Mouse (Mus musculus) midbrain, postnatal 0 days (tissue): ENCODE data around the gene Midn. TPM values are rescaled to one million over a fixed set of nuclear protein-coding genes. Genes with fewer than 3 reads are reported as not detected.

ENCODE experiments used
- ATAC-seq: fragments of 200-750 bp; cut with Nextera tagmentation; 2 replicates; pipeline ENCODE4 v1.8.0; 2017; ENCODE audit warnings: moderate number of reproducible peaks, mild to moderate bottlenecking, moderate TSS enrichment, moderate library complexity; ENCODE audit not compliant: low FRiP score
- DNase-seq: peaks from one replicate; pipeline ENCODE4 v3.0.0-alpha.2; 2015; ENCODE audit warnings: low spot score
- H3K27ac ChIP-seq: fragments of 300-500 bp; sonication (generic); 2 replicates; pipeline ENCODE4 v1.5.1; 2014; ENCODE audit warnings: low read depth, mild to moderate bottlenecking, low read length, mixed read lengths
- H3K27me3 ChIP-seq: fragments of 300-500 bp; sonication (generic); 2 replicates; pipeline ENCODE4 v1.6.1; 2014; ENCODE audit warnings: low read length, control low read depth, mixed read lengths; ENCODE audit not compliant: insufficient read depth
- H3K36me3 ChIP-seq: fragments of 300-500 bp; sonication (generic); 2 replicates; pipeline ENCODE4 v1.6.1; 2014; ENCODE audit warnings: low read length, control low read depth, mixed read lengths; ENCODE audit not compliant: insufficient read depth
- H3K4me1 ChIP-seq: fragments of 300-500 bp; sonication (generic); 2 replicates; pipeline ENCODE4 v1.6.1; 2014; ENCODE audit warnings: mild to moderate bottlenecking, control low read depth, antibody characterized with exemption, low read length, mixed read lengths; ENCODE audit not compliant: insufficient read depth
- H3K4me2 ChIP-seq: fragments of 300-500 bp; sonication (generic); 2 replicates; pipeline ENCODE4 v1.6.1; 2014; ENCODE audit warnings: low read depth, mild to moderate bottlenecking, low read length, mixed read lengths; ENCODE audit not compliant: poor library complexity, severe bottlenecking
- H3K4me3 ChIP-seq: fragments of 300-500 bp; sonication (generic); 2 replicates; pipeline ENCODE4 v1.5.1; 2014; ENCODE audit warnings: low read depth, mild to moderate bottlenecking, low read length, moderate library complexity
- H3K9ac ChIP-seq: fragments of 300-500 bp; sonication (generic); replicated peaks from 2 replicates; pipeline ENCODE4 v1.6.1; 2014; ENCODE audit warnings: mild to moderate bottlenecking, low read length, moderate library complexity, mixed read lengths; ENCODE audit not compliant: poor library complexity, severe bottlenecking
- H3K9me3 ChIP-seq: fragments of 300-500 bp; sonication (generic); 2 replicates; pipeline ENCODE4 v1.6.1; 2016; ENCODE audit warnings: low read length, control low read depth
- CTCF ChIP-seq: IDR thresholded peaks from 2 replicates; pipeline ENCODE4 v1.5.1; 2016; ENCODE audit warnings: antibody characterized with exemption, mild to moderate bottlenecking
- WGBS: fragments of 180-500 bp; shearing (Covaris S2); extraction: QIAGEN DNeasy Blood & Tissue Kit; methylation state at CpG from one replicate; pipeline ENCODE4 v1.1.7; 2014; 5-methylcytosine and 5-hydroxymethylcytosine counted together
- polyA plus RNA-seq: library from polyadenylated mRNA; unstranded; fragments of >200 nt; fragmentation: Nextera tagmentation; extraction: Ambion mirVana; gene quantifications from 2 replicates; pipeline ENCODE4 v1.2.1, GENCODE M21; 2015
- total RNA-seq: library from RNA; depleted of rRNA; stranded (reverse); fragments of >200 nt; gene quantifications from 2 replicates; pipeline ENCODE4 v1.2.3, GENCODE M21; 2014

Gene Midn
- total and polyA plus RNA-seq, 2 experiments from 2014 or later, result 17.2 to 143 TPM

DNA sequence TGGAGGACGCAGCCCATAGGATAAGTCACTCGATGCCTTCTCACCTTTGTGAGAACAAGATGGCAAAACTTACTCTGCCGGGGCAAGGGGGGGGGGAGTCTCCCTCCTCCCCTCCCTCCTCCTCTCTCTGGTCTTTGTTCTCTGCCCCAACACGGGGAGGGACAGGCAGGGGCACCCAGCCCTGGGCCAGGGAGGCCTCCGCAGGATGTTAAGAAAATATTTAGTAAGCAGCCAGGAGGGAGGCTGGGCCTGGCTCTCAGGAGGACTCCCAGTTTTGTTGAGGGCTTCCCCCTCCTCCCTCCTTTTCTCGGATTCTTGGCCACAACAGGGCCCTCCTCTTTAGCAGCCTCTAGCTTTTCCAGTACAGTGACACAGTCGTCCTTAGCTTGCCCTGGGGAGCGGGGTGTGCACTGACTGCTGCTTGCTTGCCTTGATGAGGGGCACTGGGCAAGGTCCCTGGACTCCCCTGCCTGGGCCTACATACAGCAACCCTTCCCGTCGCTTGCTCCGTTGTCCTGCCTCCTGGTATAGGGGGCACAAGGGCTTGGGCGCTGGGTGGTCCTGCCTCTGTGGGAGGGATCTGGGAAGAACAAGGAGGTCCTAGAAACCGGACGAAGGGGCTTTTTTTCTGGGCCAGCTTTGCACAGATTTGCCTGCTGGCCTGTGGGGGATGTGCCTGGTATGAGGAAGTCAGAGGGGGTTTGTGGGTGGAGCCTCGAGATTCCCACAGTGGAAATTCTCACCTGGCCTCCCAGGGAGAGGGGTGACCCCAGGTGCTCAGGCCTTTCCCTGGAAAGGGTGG lies 4.2 kb downstream of the Midn start:
- peaks cover 15% of the 10 kb centered on the region for H3K4me1 ChIP-seq
- H3K4me2 ChIP-seq, result peak overlapping the region; percentile 90
- H3K4me3 ChIP-seq, result peak overlapping the region; percentile 91
- no peaks in the 10 kb centered on the region for H3K27me3 ChIP-seq
- TF ChIP-seq CTCF, result no peak
- DNase-seq (no peak), ATAC-seq (no peak)
- WGBS, result 2% methylated on average over 14 of the region's 15 CpGs
- peak overlapping the region; percentile 98 for H3K27ac ChIP-seq
- peak overlapping the region; percentile 99 for H3K9ac ChIP-seq
- no peaks in the 10 kb centered on the region for H3K9me3 ChIP-seq
- H3K36me3 ChIP-seq, result peaks cover 48% of the 10 kb centered on the region

DNA sequence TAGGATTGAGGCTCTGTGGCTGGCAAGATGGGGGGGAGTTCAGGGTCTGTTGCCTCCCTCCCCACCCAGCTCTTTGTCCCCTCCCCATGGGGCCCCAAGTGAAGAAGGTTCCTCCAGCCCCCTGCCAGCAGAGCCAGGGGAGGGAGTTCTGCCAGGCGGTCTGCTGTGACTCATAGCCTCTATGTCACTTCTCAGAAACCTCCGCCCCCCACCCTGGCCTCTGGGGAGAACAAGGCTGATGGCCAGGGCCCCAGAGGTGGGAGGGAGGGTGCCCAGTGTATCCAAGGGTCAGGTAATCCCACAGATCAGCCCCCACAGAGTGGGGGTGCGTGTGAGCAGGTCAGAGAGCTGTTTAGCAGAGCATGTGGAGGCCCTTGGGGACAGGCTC lies 4.8 kb downstream of the Midn start:
- Histone ChIP-seq H3K36me3 (peaks cover 51% of the 10 kb centered on the region), H3K9me3 (no peaks in the 10 kb centered on the region), H3K27me3 (no peaks in the 10 kb centered on the region), H3K9ac (peak overlapping the region; percentile 54), H3K4me3 (peak overlapping the region; percentile 91), H3K4me2 (peak overlapping the region; percentile 90), H3K27ac (peak overlapping the region; percentile 98), H3K4me1 (peaks cover 15% of the 10 kb centered on the region)
- DNase-seq (no peak), ATAC-seq (no peak)
- 25% methylated on average over 3 of the region's 3 CpGs for WGBS
- TF ChIP-seq CTCF, result no peak

DNA sequence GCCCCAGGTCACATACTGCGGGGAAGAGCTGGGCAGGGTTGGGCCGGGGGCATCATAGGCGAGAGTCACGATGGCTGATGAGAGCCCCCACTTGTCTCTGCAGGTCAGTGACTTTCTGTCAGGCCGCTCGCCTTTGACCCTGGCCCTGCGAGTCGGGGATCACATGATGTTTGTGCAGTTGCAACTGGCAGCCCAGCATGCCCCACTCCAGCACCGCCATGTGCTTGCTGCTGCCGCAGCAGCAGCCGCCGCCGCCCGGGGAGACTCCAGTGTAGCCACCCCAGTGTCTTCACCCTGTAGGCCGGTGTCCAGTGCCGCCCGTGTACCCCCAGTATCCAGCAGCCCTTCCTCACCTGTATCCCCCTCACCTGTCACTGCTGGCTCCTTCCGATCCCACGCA lies 5.6 kb downstream of the Midn start:
- Histone ChIP-seq H3K4me3 (no peak overlapping the region), H3K9me3 (no peaks in the 10 kb centered on the region), H3K4me2 (peak overlapping the region; percentile 90; the same call in 1 of the 2 replicates), H3K9ac (peak overlapping the region; percentile 54; the same call in 1 of the 2 replicates), H3K36me3 (peaks cover 51% of the 10 kb centered on the region), H3K27me3 (no peaks in the 10 kb centered on the region), H3K27ac (peak overlapping the region; percentile 98; the same call in 1 of the 2 replicates), H3K4me1 (peaks cover 16% of the 10 kb centered on the region)
- DNase-seq (no peak), ATAC-seq (no peak)
- WGBS, result 75% methylated on average over 19 of the region's 19 CpGs
- TF ChIP-seq CTCF, result no peak

GRCm38 (mm10) chr10:80154384-80154783 lies 6.3 kb downstream of the Midn start:
- H3K27ac ChIP-seq, result peak overlapping the region; percentile 51; the same call in 1 of the 2 replicates
- no peaks in the 10 kb centered on the region for H3K9me3 ChIP-seq
- no peak overlapping the region for H3K4me2 ChIP-seq
- no peak overlapping the region for H3K4me3 ChIP-seq
- peaks cover 22% of the 10 kb centered on the region for H3K4me1 ChIP-seq
- peaks cover 51% of the 10 kb centered on the region for H3K36me3 ChIP-seq
- no peak for TF ChIP-seq CTCF
- no peak overlapping the region for H3K9ac ChIP-seq
- WGBS, result 82% methylated on average over 7 of the region's 7 CpGs
- no peak for ATAC-seq
- DNase-seq, result no peak
- H3K27me3 ChIP-seq, result no peaks in the 10 kb centered on the region

DNA sequence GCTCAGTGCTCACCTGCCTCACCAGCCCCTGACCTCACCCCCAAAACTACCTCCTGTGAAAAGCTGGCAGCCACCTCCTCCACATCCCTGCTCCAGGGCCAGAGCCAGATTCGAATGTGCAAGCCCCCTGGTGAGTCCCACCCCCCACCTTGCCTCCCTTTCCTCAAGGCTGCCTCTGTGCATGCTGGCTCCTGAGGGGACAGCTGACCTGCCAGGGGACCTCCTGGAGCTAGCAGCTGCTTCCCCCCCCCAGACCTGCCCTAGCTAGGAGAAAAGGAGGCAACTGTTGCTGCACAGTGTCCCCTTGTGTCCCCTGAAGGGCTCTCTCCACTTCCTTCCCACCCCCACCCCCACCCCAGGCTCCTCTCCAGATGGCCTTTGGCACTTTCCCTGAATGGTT lies 7.2 kb downstream of the Midn start:
- DNase-seq, result no peak
- H3K9ac ChIP-seq, result no peak overlapping the region

DNA sequence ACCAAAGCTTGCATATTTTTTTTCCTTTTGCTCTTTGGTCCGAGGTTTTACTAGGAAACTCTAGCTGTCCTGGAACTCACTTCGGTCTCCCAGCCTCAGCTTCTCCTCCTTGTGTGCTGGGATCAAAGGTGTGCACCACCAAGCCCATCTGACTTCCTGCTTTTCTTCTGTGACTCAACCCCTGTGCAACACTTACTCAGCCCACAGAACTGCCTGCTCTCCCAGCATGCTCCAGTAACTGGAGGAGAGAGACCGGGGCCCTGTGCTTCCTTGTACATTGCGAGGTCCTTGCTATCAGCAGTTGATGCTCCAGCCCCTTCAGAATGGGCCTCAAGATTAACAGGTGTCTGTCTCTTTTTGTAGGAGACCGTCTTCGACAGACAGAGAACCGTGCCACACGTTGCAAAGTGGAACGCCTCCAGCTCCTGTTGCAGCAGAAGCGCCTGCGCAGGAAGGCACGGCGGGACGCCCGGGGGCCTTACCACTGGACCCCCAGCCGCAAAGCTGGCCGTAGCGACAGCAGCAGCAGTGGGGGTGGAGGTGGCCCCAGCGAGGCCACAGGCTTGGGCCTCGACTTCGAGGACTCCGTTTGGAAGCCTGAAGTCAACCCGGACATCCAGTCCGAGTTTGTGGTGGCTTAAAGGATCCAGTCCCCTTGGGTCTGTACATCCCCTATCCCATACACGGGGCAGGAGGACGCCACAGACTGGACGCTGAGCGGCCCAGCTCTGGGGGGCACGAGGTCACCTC lies 8.1 kb downstream of the Midn start:
- DNase-seq, result no peak
- Histone ChIP-seq H3K27ac (peak overlapping the region; percentile 72; the same call in 1 of the 2 replicates), H3K4me3 (no peak overlapping the region), H3K4me2 (no peak overlapping the region), H3K36me3 (peaks cover 51% of the 10 kb centered on the region), H3K27me3 (no peaks in the 10 kb centered on the region), H3K9me3 (no peaks in the 10 kb centered on the region), H3K4me1 (peaks cover 29% of the 10 kb centered on the region), H3K9ac (no peak overlapping the region)
- 85% methylated on average over 29 of the region's 29 CpGs for WGBS
- no peak for TF ChIP-seq CTCF
- no peak for ATAC-seq

More for the DNA sequence above, 7.2 kb downstream of the Midn start:
- ATAC-seq, result no peak
- no peak for TF ChIP-seq CTCF
- Histone ChIP-seq H3K36me3 (peaks cover 51% of the 10 kb centered on the region), H3K4me3 (no peak overlapping the region), H3K4me1 (peaks cover 24% of the 10 kb centered on the region), H3K9me3 (no peaks in the 10 kb centered on the region), H3K27ac (peak overlapping the region; percentile 51), H3K4me2 (no peak overlapping the region), H3K27me3 (no peaks in the 10 kb centered on the region)
- 27% methylated on average over 1 of the region's 1 CpGs for WGBS
